Mouse (Mus musculus): ENCODE data around the gene Ncoa5.

DNA sequence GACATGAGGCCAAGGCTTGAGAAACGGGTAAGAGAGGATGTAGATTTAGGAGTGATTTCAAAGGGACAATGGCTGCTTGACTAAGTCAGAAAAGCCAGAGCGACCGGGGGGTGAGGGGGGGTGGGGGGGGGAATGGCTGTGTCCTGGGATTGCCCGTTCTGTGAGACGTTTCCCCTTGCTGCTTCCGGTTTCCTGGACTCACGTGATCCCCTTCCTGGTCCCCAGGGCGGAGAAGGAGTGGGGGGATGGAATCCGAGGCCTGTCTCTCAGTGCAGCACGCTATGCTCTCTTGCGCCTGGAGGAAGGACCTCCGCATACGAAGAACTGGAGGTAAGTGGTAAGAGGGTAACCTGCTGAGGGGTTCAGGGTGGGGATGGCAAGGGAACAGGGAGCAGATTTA is 45.9 kb downstream of the Ncoa5 start:
- no peak for TF ChIP-seq CTCF (IDR thresholded peaks at IDR 0.05; ENCODE audit: borderline replicate concordance, insufficient read depth, low read length)
- no peak for TF ChIP-seq POLR2A (IDR thresholded peaks at IDR 0.05; ENCODE audit: low read depth, low read length)
